In the genomic region with DNA sequence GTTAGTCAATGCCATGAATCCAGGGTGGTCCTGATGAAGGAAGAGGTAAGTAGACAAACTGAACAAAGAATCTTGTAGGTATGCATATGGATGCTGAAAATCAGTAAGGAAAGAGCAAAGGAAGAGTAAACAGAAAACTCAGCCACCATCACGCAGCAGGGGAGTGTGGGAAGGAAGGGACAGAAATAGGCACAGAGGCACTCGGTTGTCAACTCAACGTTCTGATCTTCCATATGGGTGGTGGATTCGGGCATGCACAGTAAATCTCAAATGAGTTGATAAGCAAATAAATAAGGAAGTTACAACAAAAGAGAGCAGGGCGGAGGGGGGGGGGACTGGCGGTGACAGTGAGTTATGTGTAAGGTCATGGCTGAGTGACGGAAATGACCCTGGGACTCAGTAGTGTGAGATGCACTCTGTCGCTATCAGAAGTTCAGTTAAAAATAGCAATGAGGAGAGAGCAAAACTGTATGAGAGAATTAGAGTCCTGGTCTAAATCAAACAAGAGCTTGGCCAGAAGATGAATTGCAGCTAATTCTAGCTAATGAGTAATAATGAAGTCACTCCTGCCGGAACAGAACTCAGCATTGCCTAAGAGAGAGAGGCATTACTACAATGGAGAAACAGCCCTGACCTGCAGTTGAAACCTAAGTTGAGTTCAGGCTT, we compare ENCODE assay signal across 11 mouse cellular contexts. TPM values are rescaled to one million over a fixed set of nuclear protein-coding genes. Genes with fewer than 3 reads are reported as not detected.
DNase-seq lines count a peak whose midpoint lies in the region; ATAC-seq and TF ChIP-seq lines count a peak whose summit lies in the region.
"Had no signal": no experiment of that assay in that cellular context is flagged by ENCODE, and none has a peak within 500 bp of the region (broad histone marks: within the 10 kb centered on the region; RNA-seq: fewer than 3 reads in every experiment).

No protein-coding gene starts in this region.

- peaks cover 3% of the 10 kb centered on the region; the same call in 1 of the 2 replicates for H3K4me1 ChIP-seq in intestine, postnatal 0 days (replicated peaks; ENCODE audit: control insufficient read depth, insufficient read depth, low read length)
- H3K4me1 ChIP-seq: liver, embryonic 15.5 days had no signal

- 21% methylated on average over 9 of the region's 9 CpGs for WGBS in intestine, postnatal 0 days

- no peak overlapping the region for H3K27ac ChIP-seq in intestine, postnatal 0 days (ENCODE audit: low read depth, low read length)
- H3K27ac ChIP-seq: hindbrain, embryonic 14.5 days; liver, embryonic 15.5 days had no signal

- intact Hi-C loops in left cerebral cortex, postnatal 14 days (cut with DNase I) = no loop called here
- intact Hi-C loops in left cerebral cortex, postnatal 10 days (cut with DNase I) = no loop called here

- H3K36me3 ChIP-seq in intestine, postnatal 0 days (ENCODE audit: control insufficient read depth, insufficient read depth) = no peaks in the 10 kb centered on the region
- H3K36me3 ChIP-seq: liver, embryonic 15.5 days had no signal

- DNase-seq in adrenal gland, adult 2 months = peak; percentile 73
- no peak for DNase-seq in adrenal gland, postnatal 10 days
- DNase-seq in left cerebral cortex, postnatal 14 days (ENCODE audit: low spot score in 2 of 2) = peak; percentile 34 to 38
- DNase-seq in left cerebral cortex, postnatal 10 days (ENCODE audit: extremely low spot score in 1 of 2, low spot score in 2 of 2) = no peak
- DNase-seq in MN1 (ENCODE audit: low spot score) = peak; percentile 31
- DNase-seq: B cell, adult 2 months had no signal

- ATAC-seq in intestine, postnatal 0 days = peak; percentile 63; the same call in 1 of the 2 replicates
- no peak for ATAC-seq in cerebellum, adult (ENCODE audit: insufficient number of reproducible peaks, low FRiP score, low TSS enrichment)
- ATAC-seq in inflammation-experienced regulatory T-cells, adult 6 months = no peak

- no peak for TF ChIP-seq CTCF in intestine, postnatal 0 days (IDR thresholded peaks at IDR 0.05; ENCODE audit: low read depth)

- peak overlapping the region; percentile 6; the same call in 1 of the 2 replicates for H3K4me2 ChIP-seq in intestine, postnatal 0 days (replicated peaks; ENCODE audit: low read depth)
- H3K4me2 ChIP-seq: hindbrain, embryonic 14.5 days; liver, embryonic 15.5 days had no signal

- no peak overlapping the region for H3K9ac ChIP-seq in intestine, postnatal 0 days (ENCODE audit: low read depth, low read length)
- H3K9ac ChIP-seq: hindbrain, embryonic 14.5 days; liver, embryonic 15.5 days had no signal

- no peak overlapping the region for H3K4me3 ChIP-seq in intestine, postnatal 0 days (ENCODE audit: low read depth, low read length)
- H3K4me3 ChIP-seq: liver, embryonic 15.5 days had no signal

- no peaks in the 10 kb centered on the region for H3K9me3 ChIP-seq in intestine, postnatal 0 days (ENCODE audit: control insufficient read depth)
- H3K9me3 ChIP-seq: liver, embryonic 15.5 days had no signal

- H3K27me3 ChIP-seq in intestine, postnatal 0 days (replicated peaks; ENCODE audit: control insufficient read depth, insufficient read depth, low read length) = no peaks in the 10 kb centered on the region

RNA-seq across cellular contexts. Expression of gene Pxylp1, which starts 60.0 kb away (rescaled TPM):
- total RNA-seq in adrenal gland, adult 2 months (2021) = 10 to 100 TPM in 1 of 2 experiments, 1 to 10 TPM in 1; 5.6 to 13.0 TPM
- polyA plus RNA-seq in adrenal gland, adult 2 months (2012; rRNA removed) = 2.7 and 2.9 TPM in 2 replicates
- total RNA-seq in adrenal gland, postnatal 10 days (2021) = 10 to 100 TPM in 1 of 2 experiments, 1 to 10 TPM in 1; 8.8 to 11.0 TPM
- total RNA-seq in left cerebral cortex, postnatal 14 days (2021) = 10 to 100 TPM; 13.4 to 17.8 TPM
- total RNA-seq in left cerebral cortex, postnatal 10 days (2021) = 10 to 100 TPM; 15.0 to 16.0 TPM
- 22.7 and 24.1 TPM in 2 replicates for polyA plus RNA-seq in intestine, postnatal 0 days (2015; fragmentation: Nextera tagmentation; extraction: Ambion mirVana)
- polyA plus RNA-seq in inflammation-experienced regulatory T-cells, adult 6 months (2017; shearing (Covaris generic)) = 10 to 100 TPM in 2 of 3 experiments, 1 to 10 TPM in 1; 7.9 to 15.6 (median 15.2) TPM

Comparison
In these comparisons a context has a peak if more than half of its experiments do, and no peak if none do; other contexts are left out.
1. DNase-seq: peak in adrenal gland, adult 2 months (single experiment), left cerebral cortex, postnatal 14 days (2 of 2) and MN1 (single experiment); none in adrenal gland, postnatal 10 days (single experiment) and left cerebral cortex, postnatal 10 days (0 of 2).